Mouse (Mus musculus): Measurements from ENCODE around the gene Crlf1. TPM values are rescaled to one million over a fixed set of nuclear protein-coding genes. Genes with fewer than 3 reads are reported as not detected.
A peak's percentile ranks its signal among the peaks of the same experiment; 100 is the strongest.

The Crlf1 gene
- polyA plus RNA-seq, 1 experiment from 2014 or later: 98.7 TPM

- H3K27me3 ChIP-seq (replicated peaks; ENCODE audit: insufficient read depth, low read length): no peaks in the 10 kb centered on the region
- peak overlapping the region; percentile 78 for H3K4me2 ChIP-seq (replicated peaks; ENCODE audit: low read depth, low read length)
- peak overlapping the region; percentile 96 for H3K4me3 ChIP-seq (ENCODE audit: low read depth, low read length)
- H3K36me3 ChIP-seq (ENCODE audit: insufficient read depth, low read length): peaks cover 15% of the 10 kb centered on the region
- 16% methylated on average over 13 of the region's 13 CpGs for WGBS
- peak overlapping the region; percentile 88 for H3K27ac ChIP-seq (ENCODE audit: low read length)
- H3K4me1 ChIP-seq (ENCODE audit: insufficient read depth, low read depth, low read length): 0 out of 2 replicates have a peak, but pooled peaks cover 3% of the 10 kb centered on the region
- TF ChIP-seq CTCF (IDR thresholded peaks at IDR 0.05) (no peak), EP300 (IDR thresholded peaks at IDR 0.05) (no peak)
- no peaks in the 10 kb centered on the region for H3K9me3 ChIP-seq (ENCODE audit: low read length)
- ATAC-seq (no peak), DNase-seq (ENCODE audit: low spot score) (no peak)
- peak overlapping the region; percentile 95 for H3K9ac ChIP-seq (replicated peaks; ENCODE audit: low read depth)
Measured at GRCm38 (mm10) chr8:70528182-70528797, 35.3 kb downstream of the Crlf1 start.

- no peak for ATAC-seq
- TF ChIP-seq EP300 (IDR thresholded peaks at IDR 0.05): no peak
- no peak for TF ChIP-seq CTCF (IDR thresholded peaks at IDR 0.05)
- H3K9me3 ChIP-seq (ENCODE audit: low read length): no peaks in the 10 kb centered on the region
- no peak overlapping the region for H3K4me3 ChIP-seq (ENCODE audit: low read depth, low read length)
- no peak for DNase-seq (ENCODE audit: low spot score)
- no peaks in the 10 kb centered on the region for H3K4me1 ChIP-seq (ENCODE audit: insufficient read depth, low read depth, low read length)
- no peak overlapping the region for H3K27ac ChIP-seq (ENCODE audit: low read length)
- peaks cover 15% of the 10 kb centered on the region for H3K36me3 ChIP-seq (ENCODE audit: insufficient read depth, low read length)
- H3K27me3 ChIP-seq (replicated peaks; ENCODE audit: insufficient read depth, low read length): no peaks in the 10 kb centered on the region
- WGBS: 74% methylated on average over 5 of the region's 5 CpGs
- no peak overlapping the region for H3K4me2 ChIP-seq (replicated peaks; ENCODE audit: low read depth, low read length)
- H3K9ac ChIP-seq (replicated peaks; ENCODE audit: low read depth): no peak overlapping the region
Measured at GRCm38 (mm10) chr8:70529299-70529698, 36.3 kb downstream of the Crlf1 start.

- no peak overlapping the region for H3K9ac ChIP-seq (replicated peaks; ENCODE audit: low read depth)
- no peak overlapping the region for H3K27ac ChIP-seq (ENCODE audit: low read length)
- H3K4me3 ChIP-seq (ENCODE audit: low read depth, low read length): no peak overlapping the region
- H3K9me3 ChIP-seq (ENCODE audit: low read length): no peaks in the 10 kb centered on the region
- H3K36me3 ChIP-seq (ENCODE audit: insufficient read depth, low read length): peaks cover 15% of the 10 kb centered on the region
- no peak for TF ChIP-seq EP300 (IDR thresholded peaks at IDR 0.05)
- TF ChIP-seq CTCF (IDR thresholded peaks at IDR 0.05): no peak
- H3K4me2 ChIP-seq (replicated peaks; ENCODE audit: low read depth, low read length): no peak overlapping the region
- DNase-seq (ENCODE audit: low spot score): no peak
- ATAC-seq: no peak
- 91% methylated on average over 3 of the region's 3 CpGs for WGBS
- no peaks in the 10 kb centered on the region for H3K27me3 ChIP-seq (replicated peaks; ENCODE audit: insufficient read depth, low read length)
- no peaks in the 10 kb centered on the region for H3K4me1 ChIP-seq (ENCODE audit: insufficient read depth, low read depth, low read length)
Measured at GRCm38 (mm10) chr8:70529741-70530161, 36.8 kb downstream of the Crlf1 start.

GRCm38 (mm10) chr8:70530314-70530713 is 37.4 kb downstream of the Crlf1 start:
- DNase-seq (ENCODE audit: low spot score) (no peak), ATAC-seq (no peak)
- Histone ChIP-seq H3K9me3 (ENCODE audit: low read length) (no peaks in the 10 kb centered on the region), H3K36me3 (ENCODE audit: insufficient read depth, low read length) (peaks cover 15% of the 10 kb centered on the region), H3K27ac (ENCODE audit: low read length) (no peak overlapping the region), H3K4me2 (replicated peaks; ENCODE audit: low read depth, low read length) (no peak overlapping the region), H3K4me3 (ENCODE audit: low read depth, low read length) (no peak overlapping the region), H3K27me3 (replicated peaks; ENCODE audit: insufficient read depth, low read length) (no peaks in the 10 kb centered on the region), H3K4me1 (ENCODE audit: insufficient read depth, low read depth, low read length) (no peaks in the 10 kb centered on the region), H3K9ac (replicated peaks; ENCODE audit: low read depth) (no peak overlapping the region)
- WGBS: 94% methylated on average over 2 of the region's 2 CpGs
- no peak for TF ChIP-seq EP300 (IDR thresholded peaks at IDR 0.05)
- TF ChIP-seq CTCF (IDR thresholded peaks at IDR 0.05): peak; percentile 22; the same call in 1 of the 2 replicates

- Histone ChIP-seq H3K9ac (replicated peaks; ENCODE audit: low read depth) (no peak overlapping the region), H3K4me3 (ENCODE audit: low read depth, low read length) (no peak overlapping the region), H3K36me3 (ENCODE audit: insufficient read depth, low read length) (peaks cover 24% of the 10 kb centered on the region), H3K9me3 (ENCODE audit: low read length) (no peaks in the 10 kb centered on the region), H3K4me2 (replicated peaks; ENCODE audit: low read depth, low read length) (no peak overlapping the region), H3K27ac (ENCODE audit: low read length) (peak overlapping the region; percentile 68; the same call in 1 of the 2 replicates), H3K27me3 (replicated peaks; ENCODE audit: insufficient read depth, low read length) (no peaks in the 10 kb centered on the region), H3K4me1 (ENCODE audit: insufficient read depth, low read depth, low read length) (no peaks in the 10 kb centered on the region)
- 90% methylated on average over 12 of the region's 12 CpGs for WGBS
- DNase-seq (ENCODE audit: low spot score) (no peak), ATAC-seq (no peak)
- no peak for TF ChIP-seq EP300 (IDR thresholded peaks at IDR 0.05)
- TF ChIP-seq CTCF (IDR thresholded peaks at IDR 0.05): no peak
Measured at GRCm38 (mm10) chr8:70534281-70534680, 41.3 kb downstream of the Crlf1 start.

- DNase-seq (ENCODE audit: low spot score): peak; percentile 73
- Histone ChIP-seq H3K4me2 (replicated peaks; ENCODE audit: low read depth, low read length) (no peak overlapping the region), H3K4me3 (ENCODE audit: low read depth, low read length) (no peak overlapping the region), H3K4me1 (ENCODE audit: insufficient read depth, low read depth, low read length) (peaks cover 3% of the 10 kb centered on the region; the same call in 1 of the 2 replicates), H3K36me3 (ENCODE audit: insufficient read depth, low read length) (peaks cover 24% of the 10 kb centered on the region), H3K9me3 (ENCODE audit: low read length) (no peaks in the 10 kb centered on the region), H3K9ac (replicated peaks; ENCODE audit: low read depth) (no peak overlapping the region), H3K27ac (ENCODE audit: low read length) (peak overlapping the region; percentile 68; the same call in 1 of the 2 replicates), H3K27me3 (replicated peaks; ENCODE audit: insufficient read depth, low read length) (no peaks in the 10 kb centered on the region)
- no peak for ATAC-seq
- WGBS: 70% methylated on average over 3 of the region's 3 CpGs
- no peak for TF ChIP-seq EP300 (IDR thresholded peaks at IDR 0.05)
- TF ChIP-seq CTCF (IDR thresholded peaks at IDR 0.05): no peak
Measured at GRCm38 (mm10) chr8:70535221-70535620, 42.3 kb downstream of the Crlf1 start.

Data from lung, postnatal 0 days (tissue).